Mouse (Mus musculus) forelimb bud, embryonic 11.5 days (tissue): Measurements from ENCODE around the gene Gm40193.
A peak's percentile ranks its signal among the peaks of the same experiment; 100 is the strongest.

Source experiments
- DNase-seq: peaks from one replicate; pipeline ENCODE4 v3.0.0-alpha.2; 2012; ENCODE audit warnings: low read depth, low spot score

Gene Gm40193

GRCm38 (mm10) chr11:70506385-70506784 is 26.4 kb downstream of the Gm40193 start:
- DNase-seq: peak; percentile 61

GRCm38 (mm10) chr11:70504970-70505369 is 27.8 kb downstream of the Gm40193 start, which contains the start of gene Tm4sf5:
Gene Tm4sf5 (plus strand): TSS chr11:70505244.
- DNase-seq: no peak

- DNase-seq: no peak
Observed at GRCm38 (mm10) chr11:70502018-70502417, 30.7 kb downstream of the Gm40193 start.

GRCm38 (mm10) chr11:70500476-70500812 is 32.3 kb downstream of the Gm40193 start:
- no peak for DNase-seq

GRCm38 (mm10) chr11:70499566-70500475 is 32.9 kb downstream of the Gm40193 start:
- no peak for DNase-seq

GRCm38 (mm10) chr11:70489684-70490083 is 43.1 kb downstream of the Gm40193 start:
- DNase-seq: no peak

- DNase-seq: no peak
Observed at GRCm38 (mm10) chr11:70489138-70489537, 43.6 kb downstream of the Gm40193 start.

- no peak for DNase-seq
Observed at GRCm38 (mm10) chr11:70487816-70488215, 44.9 kb downstream of the Gm40193 start.

GRCm38 (mm10) chr11:70485498-70485897 is 47.2 kb downstream of the Gm40193 start:
- DNase-seq: no peak
